Mouse (Mus musculus) ovary, adult 18-20 months (tissue): ENCODE results near the gene Clip2.

Experiments used
- DNase-seq: peaks from one replicate; pipeline ENCODE4 v3.0.0; 2022; ENCODE audit warnings: low spot score, mixed read lengths

Clip2 gene

GRCm38 (mm10) chr5:134552110-134552972 is at the start of gene Clip2:
TSS of gene Clip2 (minus strand) at chr5:134552434.
- DNase-seq: peak; percentile 97

- DNase-seq: no peak
These were observed 45.5 kb upstream of the Clip2 start for GRCm38 (mm10) chr5:134597711-134598110.

- no peak for DNase-seq
These were observed 40.9 kb upstream of the Clip2 start for GRCm38 (mm10) chr5:134593093-134593492.

- no peak for DNase-seq
These were observed 39.9 kb upstream of the Clip2 start for GRCm38 (mm10) chr5:134592026-134592581.

GRCm38 (mm10) chr5:134589900-134590299 is 37.7 kb upstream of the Clip2 start:
- DNase-seq: no peak

GRCm38 (mm10) chr5:134584798-134585197 is 32.6 kb upstream of the Clip2 start:
- no peak for DNase-seq

GRCm38 (mm10) chr5:134583884-134584213 is 31.6 kb upstream of the Clip2 start:
- no peak for DNase-seq

GRCm38 (mm10) chr5:134583006-134583883 is 31.0 kb upstream of the Clip2 start:
- no peak for DNase-seq

GRCm38 (mm10) chr5:134582221-134582907 is 30.1 kb upstream of the Clip2 start:
- peak; percentile 91 for DNase-seq

- DNase-seq: no peak
These were observed 28.9 kb upstream of the Clip2 start, which contains the start of gene Rfc2 for GRCm38 (mm10) chr5:134581146-134581545. TSS of gene Rfc2 (plus strand) at chr5:134581366.

GRCm38 (mm10) chr5:134579135-134579534 is 26.9 kb upstream of the Clip2 start:
- no peak for DNase-seq

GRCm38 (mm10) chr5:134577534-134577933 is 25.3 kb upstream of the Clip2 start:
- DNase-seq: no peak

- no peak for DNase-seq
These were observed 24.4 kb upstream of the Clip2 start for GRCm38 (mm10) chr5:134576517-134577220.

GRCm38 (mm10) chr5:134575833-134576232 is 23.6 kb upstream of the Clip2 start:
- no peak for DNase-seq

GRCm38 (mm10) chr5:134572508-134573214 is 20.4 kb upstream of the Clip2 start:
- no peak for DNase-seq

GRCm38 (mm10) chr5:134571730-134572507 is 19.7 kb upstream of the Clip2 start:
- DNase-seq: no peak

GRCm38 (mm10) chr5:134568964-134569491 is 16.8 kb upstream of the Clip2 start:
- DNase-seq: no peak

GRCm38 (mm10) chr5:134568030-134568429 is 15.8 kb upstream of the Clip2 start:
- no peak for DNase-seq

- DNase-seq: no peak
These were observed 15.2 kb upstream of the Clip2 start for GRCm38 (mm10) chr5:134567445-134567844.

GRCm38 (mm10) chr5:134565696-134566095 is 13.5 kb upstream of the Clip2 start:
- no peak for DNase-seq
